20 mouse cellular contexts compared by ENCODE assay signal in the genomic region with DNA sequence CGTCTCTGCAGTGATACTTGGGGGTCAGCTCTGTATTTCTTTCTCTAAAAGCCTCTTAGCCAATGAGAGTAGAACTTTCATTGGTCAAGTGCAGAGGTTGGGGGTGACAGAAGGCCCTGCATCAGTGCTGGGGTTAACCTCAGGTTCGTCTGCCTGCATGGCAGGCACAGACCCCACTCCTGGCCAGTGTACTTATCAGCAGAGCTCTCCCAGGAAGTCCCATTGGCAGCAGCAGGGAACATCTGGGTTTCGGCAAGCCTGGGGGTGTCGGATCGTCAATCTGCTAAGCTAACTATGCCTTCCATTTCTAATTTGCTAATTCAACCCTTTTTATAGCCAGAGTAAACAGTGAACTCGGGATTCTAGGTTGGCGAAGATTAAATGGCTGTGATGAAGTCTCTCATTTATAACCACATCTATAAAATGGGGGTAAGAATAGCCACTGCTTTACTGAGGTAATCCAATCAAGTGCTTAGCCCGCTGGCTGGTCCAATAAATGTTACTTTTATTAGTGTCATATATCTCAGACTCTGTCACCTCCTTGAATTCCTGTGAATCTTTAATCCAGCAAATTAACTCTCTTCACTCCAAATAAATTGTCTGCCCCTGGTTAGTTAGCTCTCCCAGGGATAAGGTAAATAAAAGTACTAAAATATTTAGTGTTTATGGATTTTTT.
DNase-seq lines count a peak whose midpoint lies in the region; ATAC-seq and TF ChIP-seq lines count a peak whose summit lies in the region.
"Had no signal": no experiment of that assay in that cellular context is flagged by ENCODE, and none has a peak within 500 bp of the region (broad histone marks: within the 10 kb centered on the region; RNA-seq: fewer than 3 reads in every experiment).

No protein-coding gene starts in this region.

- H3K4me3 ChIP-seq in midbrain, embryonic 11.5 days (ENCODE audit: low read depth, low read length): no peak overlapping the region
- no peak overlapping the region for H3K4me3 ChIP-seq in midbrain, embryonic 13.5 days (replicated peaks)
- H3K4me3 ChIP-seq in intestine, postnatal 0 days (ENCODE audit: low read depth, low read length): no peak overlapping the region
- no peak overlapping the region for H3K4me3 ChIP-seq in forebrain, embryonic 13.5 days
- H3K4me3 ChIP-seq: embryonic facial prominence, embryonic 12.5 days; heart, embryonic 13.5 days had no signal

- no peak overlapping the region for H3K4me2 ChIP-seq in midbrain, embryonic 11.5 days
- H3K4me2 ChIP-seq in midbrain, embryonic 13.5 days (replicated peaks): no peak overlapping the region
- 0 out of 2 replicates have a peak overlapping the region, but pooled peaks have one; percentile 13 for H3K4me2 ChIP-seq in intestine, postnatal 0 days (replicated peaks; ENCODE audit: low read depth)
- no peak overlapping the region for H3K4me2 ChIP-seq in forebrain, embryonic 13.5 days
- H3K4me2 ChIP-seq: embryonic facial prominence, embryonic 12.5 days; heart, embryonic 13.5 days had no signal

- WGBS in midbrain, embryonic 11.5 days: 92% methylated on average over 8 of the region's 8 CpGs
- WGBS in midbrain, embryonic 13.5 days: 85% methylated on average over 8 of the region's 8 CpGs
- WGBS in intestine, postnatal 0 days: 32% methylated on average over 8 of the region's 8 CpGs
- 86% methylated on average over 8 of the region's 8 CpGs for WGBS in forebrain, embryonic 13.5 days

- ATAC-seq in midbrain, embryonic 11.5 days (ENCODE audit: low FRiP score): no peak
- no peak for ATAC-seq in midbrain, embryonic 13.5 days
- no peak for ATAC-seq in intestine, postnatal 0 days
- no peak for ATAC-seq in forebrain, embryonic 13.5 days
- ATAC-seq: CD4-positive, CD25-positive, alpha-beta regulatory T cell, adult 4 months; forebrain, postnatal 0 days; hindbrain, postnatal 0 days had no signal

- TF ChIP-seq CTCF in intestine, postnatal 0 days (IDR thresholded peaks at IDR 0.05; ENCODE audit: low read depth): no peak

- H3K27ac ChIP-seq in midbrain, embryonic 11.5 days (ENCODE audit: low read depth, low read length): no peak overlapping the region
- H3K27ac ChIP-seq in midbrain, embryonic 13.5 days: no peak overlapping the region
- no peak overlapping the region for H3K27ac ChIP-seq in intestine, postnatal 0 days (ENCODE audit: low read depth, low read length)
- H3K27ac ChIP-seq in forebrain, embryonic 13.5 days: no peak overlapping the region
- H3K27ac ChIP-seq: embryonic facial prominence, embryonic 12.5 days; heart, embryonic 13.5 days; hindbrain, postnatal 0 days had no signal

- H3K4me1 ChIP-seq in midbrain, embryonic 11.5 days (ENCODE audit: control insufficient read depth, insufficient read depth, low read length): no peaks in the 10 kb centered on the region
- no peaks in the 10 kb centered on the region for H3K4me1 ChIP-seq in midbrain, embryonic 13.5 days (replicated peaks)
- no peaks in the 10 kb centered on the region for H3K4me1 ChIP-seq in intestine, postnatal 0 days (replicated peaks; ENCODE audit: control insufficient read depth, insufficient read depth, low read length)
- no peaks in the 10 kb centered on the region for H3K4me1 ChIP-seq in forebrain, embryonic 13.5 days
- H3K4me1 ChIP-seq: embryonic facial prominence, embryonic 12.5 days; heart, embryonic 13.5 days had no signal

- H3K9me3 ChIP-seq in midbrain, embryonic 11.5 days (ENCODE audit: control insufficient read depth, low read length): no peaks in the 10 kb centered on the region
- H3K9me3 ChIP-seq in midbrain, embryonic 13.5 days: no peaks in the 10 kb centered on the region; the same call in 1 of the 2 replicates
- no peaks in the 10 kb centered on the region for H3K9me3 ChIP-seq in intestine, postnatal 0 days (ENCODE audit: control insufficient read depth)
- peaks cover 7% of the 10 kb centered on the region for H3K9me3 ChIP-seq in forebrain, embryonic 13.5 days (replicated peaks)
- H3K9me3 ChIP-seq: G1E had no signal

- H3K9ac ChIP-seq in midbrain, embryonic 11.5 days (ENCODE audit: low read length): no peak overlapping the region
- H3K9ac ChIP-seq in midbrain, embryonic 13.5 days (replicated peaks): no peak overlapping the region
- no peak overlapping the region for H3K9ac ChIP-seq in intestine, postnatal 0 days (ENCODE audit: low read depth, low read length)
- H3K9ac ChIP-seq in forebrain, embryonic 13.5 days: no peak overlapping the region
- H3K9ac ChIP-seq: embryonic facial prominence, embryonic 12.5 days; forebrain, postnatal 0 days; heart, embryonic 13.5 days had no signal

- H3K27me3 ChIP-seq in midbrain, embryonic 11.5 days (ENCODE audit: control insufficient read depth, insufficient read depth, low read length): no peaks in the 10 kb centered on the region
- H3K27me3 ChIP-seq in midbrain, embryonic 13.5 days: no peaks in the 10 kb centered on the region
- no peaks in the 10 kb centered on the region for H3K27me3 ChIP-seq in intestine, postnatal 0 days (replicated peaks; ENCODE audit: control insufficient read depth, insufficient read depth, low read length)
- H3K27me3 ChIP-seq in forebrain, embryonic 13.5 days: no peaks in the 10 kb centered on the region
- H3K27me3 ChIP-seq: embryonic facial prominence, embryonic 12.5 days; heart, embryonic 13.5 days had no signal

- H3K36me3 ChIP-seq in midbrain, embryonic 11.5 days (ENCODE audit: control insufficient read depth, insufficient read depth, low read length): no peaks in the 10 kb centered on the region; the same call in 1 of the 2 replicates
- H3K36me3 ChIP-seq in midbrain, embryonic 13.5 days: peaks cover 60% of the 10 kb centered on the region
- peaks cover 5% of the 10 kb centered on the region; the same call in 1 of the 2 replicates for H3K36me3 ChIP-seq in intestine, postnatal 0 days (ENCODE audit: control insufficient read depth, insufficient read depth)
- H3K36me3 ChIP-seq in forebrain, embryonic 13.5 days (ENCODE audit: poor library complexity, severe bottlenecking): peaks cover 78% of the 10 kb centered on the region
- H3K36me3 ChIP-seq: G1E had no signal

- DNase-seq in heart, adult 11 months: peak; percentile 81
- no peak for DNase-seq in heart, adult 18-20 months
- DNase-seq in midbrain, embryonic 11.5 days (ENCODE audit: low spot score, missing footprints): peak; percentile 35
- no peak for DNase-seq in lung, adult 18-20 months
- DNase-seq: adrenal gland, postnatal 10 days; B cell, adult 2 months; cerebellum, adult 11 months; cerebellum, adult 8-10 months; cerebellum, postnatal 14 days; forebrain, postnatal 0 days; gastrocnemius, postnatal 14 days; heart, postnatal 36 days had no signal

Comparison
In these comparisons a context has a peak if more than half of its experiments do, and no peak if none do; other contexts are left out.
1. DNase-seq: peak in heart, adult 11 months (single experiment) and midbrain, embryonic 11.5 days (single experiment); none in heart, adult 18-20 months (0 of 2) and lung, adult 18-20 months (0 of 2).